Mouse (Mus musculus): ENCODE data around the gene Tmem106c. TPM values are rescaled to one million over a fixed set of nuclear protein-coding genes. Genes with fewer than 3 reads are reported as not detected.

Tmem106c gene
- total and polyA plus RNA-seq, 3 experiments = 10.2 to 21.9 (median 11.1) TPM

- Histone ChIP-seq H3K27me3 (ENCODE audit: control insufficient read depth, insufficient read depth, low read length) (no peaks in the 10 kb centered on the region), H3K79me2 (replicated peaks; ENCODE audit: control insufficient read depth, insufficient read depth, low read length) (no peaks in the 10 kb centered on the region), H3K27ac (no peak overlapping the region), H3K9ac (ENCODE audit: low read depth, low read length) (no peak overlapping the region), H3K36me3 (ENCODE audit: control insufficient read depth, insufficient read depth, low read length) (no peaks in the 10 kb centered on the region), H3K4me3 (no peak overlapping the region), H3K4me1 (ENCODE audit: control insufficient read depth, insufficient read depth, low read length) (no peaks in the 10 kb centered on the region)
- no peak for TF ChIP-seq CTCF (IDR thresholded peaks at IDR 0.05)
- no peak for TF ChIP-seq POLR2A (IDR thresholded peaks at IDR 0.05; ENCODE audit: insufficient read depth, low read depth, low read length)
- TF ChIP-seq EP300 (IDR thresholded peaks at IDR 0.05; ENCODE audit: insufficient read depth, low read depth, low read length) = no peak
- DNase-seq = no peak
- 50% methylated on average over 2 of the region's 2 CpGs for WGBS
- intact Hi-C loops (cut with DNase I) = no loop called here
Observed at GRCm38 (mm10) chr15:97922421-97922820, 41.6 kb upstream of the Tmem106c start.

GRCm38 (mm10) chr15:97927018-97927417 lies 37.0 kb upstream of the Tmem106c start:
- DNase-seq = no peak
- Histone ChIP-seq H3K27ac (no peak overlapping the region), H3K4me1 (ENCODE audit: control insufficient read depth, insufficient read depth, low read length) (no peaks in the 10 kb centered on the region), H3K27me3 (ENCODE audit: control insufficient read depth, insufficient read depth, low read length) (no peaks in the 10 kb centered on the region), H3K4me3 (no peak overlapping the region), H3K36me3 (ENCODE audit: control insufficient read depth, insufficient read depth, low read length) (no peaks in the 10 kb centered on the region), H3K9ac (ENCODE audit: low read depth, low read length) (no peak overlapping the region), H3K79me2 (replicated peaks; ENCODE audit: control insufficient read depth, insufficient read depth, low read length) (no peaks in the 10 kb centered on the region)
- intact Hi-C loops (cut with DNase I) = no loop called here
- TF ChIP-seq POLR2A (IDR thresholded peaks at IDR 0.05; ENCODE audit: insufficient read depth, low read depth, low read length) = no peak
- 38% methylated on average over 4 of the region's 4 CpGs for WGBS

- no peak for TF ChIP-seq POLR2A (IDR thresholded peaks at IDR 0.05; ENCODE audit: insufficient read depth, low read depth, low read length)
- TF ChIP-seq CTCF (IDR thresholded peaks at IDR 0.05) = no peak
- no peak for TF ChIP-seq EP300 (IDR thresholded peaks at IDR 0.05; ENCODE audit: insufficient read depth, low read depth, low read length)
- Histone ChIP-seq H3K4me3 (no peak overlapping the region), H3K4me1 (ENCODE audit: control insufficient read depth, insufficient read depth, low read length) (no peaks in the 10 kb centered on the region), H3K9ac (ENCODE audit: low read depth, low read length) (no peak overlapping the region), H3K36me3 (ENCODE audit: control insufficient read depth, insufficient read depth, low read length) (no peaks in the 10 kb centered on the region), H3K27ac (no peak overlapping the region), H3K27me3 (ENCODE audit: control insufficient read depth, insufficient read depth, low read length) (no peaks in the 10 kb centered on the region), H3K79me2 (replicated peaks; ENCODE audit: control insufficient read depth, insufficient read depth, low read length) (no peaks in the 10 kb centered on the region)
- DNase-seq = no peak
- intact Hi-C loops (cut with DNase I) = no loop called here
- WGBS = 31% methylated on average over 6 of the region's 6 CpGs
Observed at GRCm38 (mm10) chr15:97927821-97928220, 36.2 kb upstream of the Tmem106c start.

- 50% methylated on average over 13 of the region's 13 CpGs for WGBS
- Histone ChIP-seq H3K36me3 (ENCODE audit: control insufficient read depth, insufficient read depth, low read length) (no peaks in the 10 kb centered on the region), H3K79me2 (replicated peaks; ENCODE audit: control insufficient read depth, insufficient read depth, low read length) (no peaks in the 10 kb centered on the region), H3K4me1 (ENCODE audit: control insufficient read depth, insufficient read depth, low read length) (no peaks in the 10 kb centered on the region), H3K27me3 (ENCODE audit: control insufficient read depth, insufficient read depth, low read length) (no peaks in the 10 kb centered on the region), H3K27ac (no peak overlapping the region), H3K9ac (ENCODE audit: low read depth, low read length) (no peak overlapping the region), H3K4me3 (no peak overlapping the region)
- intact Hi-C loops (cut with DNase I) = no loop called here
- no peak for TF ChIP-seq EP300 (IDR thresholded peaks at IDR 0.05; ENCODE audit: insufficient read depth, low read depth, low read length)
- DNase-seq = no peak
Observed at GRCm38 (mm10) chr15:97929259-97929824, 34.7 kb upstream of the Tmem106c start.

GRCm38 (mm10) chr15:97932441-97932840 lies 31.6 kb upstream of the Tmem106c start:
- Histone ChIP-seq H3K27me3 (ENCODE audit: control insufficient read depth, insufficient read depth, low read length) (no peaks in the 10 kb centered on the region), H3K36me3 (ENCODE audit: control insufficient read depth, insufficient read depth, low read length) (no peaks in the 10 kb centered on the region), H3K4me1 (ENCODE audit: control insufficient read depth, insufficient read depth, low read length) (no peaks in the 10 kb centered on the region), H3K4me3 (no peak overlapping the region), H3K79me2 (replicated peaks; ENCODE audit: control insufficient read depth, insufficient read depth, low read length) (no peaks in the 10 kb centered on the region), H3K27ac (no peak overlapping the region), H3K9ac (ENCODE audit: low read depth, low read length) (no peak overlapping the region)
- DNase-seq = no peak
- intact Hi-C loops (cut with DNase I) = no loop called here
- TF ChIP-seq POLR2A (IDR thresholded peaks at IDR 0.05; ENCODE audit: insufficient read depth, low read depth, low read length) (no peak), CTCF (IDR thresholded peaks at IDR 0.05) (no peak), EP300 (IDR thresholded peaks at IDR 0.05; ENCODE audit: insufficient read depth, low read depth, low read length) (no peak)
- 78% methylated on average over 12 of the region's 12 CpGs for WGBS

GRCm38 (mm10) chr15:97938580-97938979 lies 25.4 kb upstream of the Tmem106c start:
- Histone ChIP-seq H3K36me3 (ENCODE audit: control insufficient read depth, insufficient read depth, low read length) (no peaks in the 10 kb centered on the region), H3K79me2 (replicated peaks; ENCODE audit: control insufficient read depth, insufficient read depth, low read length) (no peaks in the 10 kb centered on the region), H3K4me1 (ENCODE audit: control insufficient read depth, insufficient read depth, low read length) (no peaks in the 10 kb centered on the region), H3K27me3 (ENCODE audit: control insufficient read depth, insufficient read depth, low read length) (no peaks in the 10 kb centered on the region), H3K4me3 (no peak overlapping the region), H3K27ac (no peak overlapping the region), H3K9ac (ENCODE audit: low read depth, low read length) (no peak overlapping the region)
- intact Hi-C loops (cut with DNase I) = no loop called here
- WGBS = 36% methylated on average over 6 of the region's 6 CpGs
- peak in 1 of 2 experiments; percentile 11 for DNase-seq
- TF ChIP-seq CTCF (IDR thresholded peaks at IDR 0.05) (no peak), EP300 (IDR thresholded peaks at IDR 0.05; ENCODE audit: insufficient read depth, low read depth, low read length) (no peak), POLR2A (IDR thresholded peaks at IDR 0.05; ENCODE audit: insufficient read depth, low read depth, low read length) (no peak)

All from heart, adult 2 months (tissue).